Mouse (Mus musculus): Measurements from ENCODE around the gene Fam240a. TPM values are rescaled to one million over a fixed set of nuclear protein-coding genes. Genes with fewer than 3 reads are reported as not detected.

The Fam240a gene
- polyA plus RNA-seq, 1 experiment from 2014 or later = not detected

DNA sequence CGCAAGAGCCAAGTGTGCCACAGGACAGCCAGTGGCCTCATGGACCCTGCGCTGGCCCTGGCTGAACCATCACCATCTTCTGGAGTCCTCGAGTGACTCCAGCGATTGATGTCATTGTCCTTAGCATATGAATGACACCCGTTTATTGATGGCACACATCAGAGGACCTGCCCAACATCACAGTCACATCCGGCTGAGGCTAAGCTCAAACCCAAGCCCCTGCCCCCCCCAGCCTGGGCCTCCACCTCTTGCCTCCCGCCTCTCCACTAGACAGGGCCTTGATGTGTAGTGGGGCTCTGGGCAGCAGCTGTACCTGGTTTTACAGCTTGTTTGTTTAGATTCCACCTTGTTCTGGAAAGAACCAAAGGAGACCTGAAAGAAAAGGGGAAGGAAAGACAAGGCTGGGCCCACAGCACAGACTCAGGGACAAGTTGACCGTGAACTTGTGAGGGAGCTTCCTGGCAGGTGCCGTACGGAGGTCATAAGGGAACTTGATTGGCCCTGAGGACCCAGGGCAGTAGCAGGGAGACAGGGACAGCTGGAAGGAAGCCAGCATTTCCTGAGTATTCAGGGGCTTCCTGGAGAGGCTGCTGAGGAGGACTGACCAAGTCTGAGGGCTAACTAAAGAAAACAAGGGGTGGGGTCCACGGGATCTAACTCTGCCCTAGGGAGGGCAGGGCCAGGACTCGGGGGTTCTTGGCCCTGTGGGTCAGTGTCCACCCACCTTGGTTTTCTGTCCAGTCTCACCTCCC is 25.4 kb downstream of the Fam240a start:
- H3K4me3 ChIP-seq (replicated peaks; ENCODE audit: low read length) = no peak overlapping the region
- 74% methylated on average over 12 of the region's 12 CpGs for WGBS
- H3K27ac ChIP-seq (ENCODE audit: low read length) = no peak overlapping the region
- H3K9me3 ChIP-seq (replicated peaks; ENCODE audit: control insufficient read depth, low read length) = no peaks in the 10 kb centered on the region
- ATAC-seq (ENCODE audit: insufficient read depth, low FRiP score) = no peak
- no peak overlapping the region for H3K9ac ChIP-seq (ENCODE audit: low read length)
- no peaks in the 10 kb centered on the region for H3K27me3 ChIP-seq (ENCODE audit: control insufficient read depth, insufficient read depth, low read length)
- H3K4me1 ChIP-seq (ENCODE audit: control insufficient read depth, insufficient read depth, low read length) = no peaks in the 10 kb centered on the region; the same call in 1 of the 2 replicates
- H3K4me2 ChIP-seq (ENCODE audit: low read depth, low read length) = no peak overlapping the region
- no peaks in the 10 kb centered on the region for H3K36me3 ChIP-seq (ENCODE audit: control insufficient read depth, insufficient read depth, low read length)

- no peak overlapping the region for H3K9ac ChIP-seq (ENCODE audit: low read length)
- H3K27me3 ChIP-seq (ENCODE audit: control insufficient read depth, insufficient read depth, low read length) = no peaks in the 10 kb centered on the region
- H3K9me3 ChIP-seq (replicated peaks; ENCODE audit: control insufficient read depth, low read length) = no peaks in the 10 kb centered on the region
- H3K4me2 ChIP-seq (ENCODE audit: low read depth, low read length) = 0 out of 2 replicates have a peak overlapping the region, but pooled peaks have one; percentile 14
- WGBS = 13% methylated on average over 21 of the region's 21 CpGs
- no peaks in the 10 kb centered on the region; the same call in 1 of the 2 replicates for H3K4me1 ChIP-seq (ENCODE audit: control insufficient read depth, insufficient read depth, low read length)
- no peak overlapping the region for H3K27ac ChIP-seq (ENCODE audit: low read length)
- H3K36me3 ChIP-seq (ENCODE audit: control insufficient read depth, insufficient read depth, low read length) = no peaks in the 10 kb centered on the region
- peak; percentile 38; the same call in 1 of the 2 replicates for ATAC-seq (ENCODE audit: insufficient read depth, low FRiP score)
- no peak overlapping the region for H3K4me3 ChIP-seq (replicated peaks; ENCODE audit: low read length)
Measured at GRCm38 (mm10) chr9:110890026-110890783, 26.5 kb downstream of the Fam240a start.

DNA sequence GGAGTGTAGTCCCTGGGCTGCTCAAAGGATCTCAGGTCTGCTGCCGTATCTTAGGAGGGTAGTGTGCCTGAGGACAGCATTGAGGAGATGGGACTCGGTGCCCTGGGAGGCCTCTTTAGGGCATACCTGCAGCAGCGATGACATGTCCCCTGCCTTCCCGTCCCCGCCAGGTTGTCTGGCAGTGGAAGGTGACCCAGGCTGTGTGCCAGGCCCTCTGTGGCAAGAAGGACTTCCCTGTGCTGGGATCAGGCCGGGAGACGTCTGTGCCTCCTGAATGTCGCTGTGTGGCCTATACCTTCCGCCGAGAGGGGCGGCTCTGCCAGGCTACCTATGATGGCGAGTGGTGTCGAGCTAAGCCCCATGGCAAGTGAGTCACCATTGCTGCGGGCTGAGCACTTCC is 27.7 kb downstream of the Fam240a start:
- no peaks in the 10 kb centered on the region for H3K9me3 ChIP-seq (replicated peaks; ENCODE audit: control insufficient read depth, low read length)
- ATAC-seq (ENCODE audit: insufficient read depth, low FRiP score) = no peak
- H3K27ac ChIP-seq (ENCODE audit: low read length) = no peak overlapping the region
- no peaks in the 10 kb centered on the region for H3K36me3 ChIP-seq (ENCODE audit: control insufficient read depth, insufficient read depth, low read length)
- no peak overlapping the region for H3K4me2 ChIP-seq (ENCODE audit: low read depth, low read length)
- no peak overlapping the region for H3K4me3 ChIP-seq (replicated peaks; ENCODE audit: low read length)
- no peaks in the 10 kb centered on the region for H3K27me3 ChIP-seq (ENCODE audit: control insufficient read depth, insufficient read depth, low read length)
- H3K4me1 ChIP-seq (ENCODE audit: control insufficient read depth, insufficient read depth, low read length) = no peaks in the 10 kb centered on the region; the same call in 1 of the 2 replicates
- no peak overlapping the region for H3K9ac ChIP-seq (ENCODE audit: low read length)
- 86% methylated on average over 14 of the region's 14 CpGs for WGBS

DNA sequence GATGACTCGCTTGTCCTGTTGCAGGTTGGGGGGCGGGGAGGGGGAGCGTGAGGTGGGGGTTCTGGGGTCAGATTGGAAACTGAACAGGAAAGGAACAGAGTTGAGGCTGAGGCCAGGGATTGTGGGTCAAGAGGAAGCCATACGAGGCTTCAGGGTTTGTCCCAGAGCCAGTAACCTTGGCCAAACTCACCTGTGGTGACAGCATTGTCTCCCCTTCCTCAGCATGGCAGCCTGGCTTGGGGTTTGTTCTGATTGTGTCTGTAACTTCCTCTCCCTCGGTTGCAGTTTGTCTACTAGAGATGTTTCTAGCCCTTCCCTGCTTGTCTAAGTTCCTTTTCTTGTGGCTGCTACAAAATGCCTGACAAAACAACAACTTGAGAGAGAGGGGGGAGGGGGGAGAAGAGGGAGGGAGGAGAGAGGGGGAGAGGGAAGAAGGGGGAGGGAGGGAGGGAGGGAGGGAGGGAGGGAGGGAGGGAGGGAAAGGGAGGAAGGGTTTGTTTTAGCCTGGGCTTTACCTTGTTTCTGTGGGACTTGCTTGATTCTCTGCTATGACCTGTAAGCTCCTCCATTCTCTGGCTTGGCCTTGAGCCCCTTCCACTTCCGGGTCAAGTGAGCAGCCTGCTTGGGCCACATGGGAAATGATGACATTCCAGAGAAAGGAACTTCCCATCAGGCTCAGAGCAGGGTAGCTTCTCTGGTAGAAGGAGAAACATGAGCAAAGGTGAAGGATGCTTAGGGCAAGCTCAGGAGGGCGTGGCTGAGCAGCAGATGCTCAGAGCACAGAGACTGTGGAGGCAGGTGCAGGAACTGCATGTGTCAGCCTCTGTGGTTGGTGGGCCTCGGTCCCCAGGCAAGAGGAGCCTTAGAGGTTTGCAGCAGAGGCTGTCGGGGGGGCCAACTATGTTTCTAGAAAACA is 29.0 kb downstream of the Fam240a start:
- no peak overlapping the region for H3K4me2 ChIP-seq (ENCODE audit: low read depth, low read length)
- H3K36me3 ChIP-seq (ENCODE audit: control insufficient read depth, insufficient read depth, low read length) = no peaks in the 10 kb centered on the region
- no peak overlapping the region for H3K4me3 ChIP-seq (replicated peaks; ENCODE audit: low read length)
- no peaks in the 10 kb centered on the region for H3K9me3 ChIP-seq (replicated peaks; ENCODE audit: control insufficient read depth, low read length)
- no peak overlapping the region for H3K9ac ChIP-seq (ENCODE audit: low read length)
- no peak overlapping the region for H3K27ac ChIP-seq (ENCODE audit: low read length)
- H3K27me3 ChIP-seq (ENCODE audit: control insufficient read depth, insufficient read depth, low read length) = no peaks in the 10 kb centered on the region
- no peaks in the 10 kb centered on the region; the same call in 1 of the 2 replicates for H3K4me1 ChIP-seq (ENCODE audit: control insufficient read depth, insufficient read depth, low read length)
- 63% methylated on average over 9 of the region's 9 CpGs for WGBS
- no peak for ATAC-seq (ENCODE audit: insufficient read depth, low FRiP score)

GRCm38 (mm10) chr9:110881953-110882352 is 34.7 kb downstream of the Fam240a start:
- Histone ChIP-seq H3K9me3 (replicated peaks; ENCODE audit: control insufficient read depth, low read length) (no peaks in the 10 kb centered on the region), H3K4me2 (ENCODE audit: low read depth, low read length) (no peak overlapping the region), H3K4me1 (ENCODE audit: control insufficient read depth, insufficient read depth, low read length) (peaks cover 6% of the 10 kb centered on the region), H3K36me3 (ENCODE audit: control insufficient read depth, insufficient read depth, low read length) (no peaks in the 10 kb centered on the region), H3K9ac (ENCODE audit: low read length) (no peak overlapping the region), H3K27me3 (ENCODE audit: control insufficient read depth, insufficient read depth, low read length) (0 out of 2 replicates have a peak, but pooled peaks cover 5% of the 10 kb centered on the region), H3K4me3 (replicated peaks; ENCODE audit: low read length) (no peak overlapping the region), H3K27ac (ENCODE audit: low read length) (no peak overlapping the region)
- no peak for ATAC-seq (ENCODE audit: insufficient read depth, low FRiP score)
- 71% methylated on average over 7 of the region's 7 CpGs for WGBS

GRCm38 (mm10) chr9:110880772-110881171 is 35.9 kb downstream of the Fam240a start:
- peak overlapping the region; percentile 76 for H3K9ac ChIP-seq (ENCODE audit: low read length)
- peak overlapping the region; percentile 69 for H3K4me3 ChIP-seq (replicated peaks; ENCODE audit: low read length)

DNA sequence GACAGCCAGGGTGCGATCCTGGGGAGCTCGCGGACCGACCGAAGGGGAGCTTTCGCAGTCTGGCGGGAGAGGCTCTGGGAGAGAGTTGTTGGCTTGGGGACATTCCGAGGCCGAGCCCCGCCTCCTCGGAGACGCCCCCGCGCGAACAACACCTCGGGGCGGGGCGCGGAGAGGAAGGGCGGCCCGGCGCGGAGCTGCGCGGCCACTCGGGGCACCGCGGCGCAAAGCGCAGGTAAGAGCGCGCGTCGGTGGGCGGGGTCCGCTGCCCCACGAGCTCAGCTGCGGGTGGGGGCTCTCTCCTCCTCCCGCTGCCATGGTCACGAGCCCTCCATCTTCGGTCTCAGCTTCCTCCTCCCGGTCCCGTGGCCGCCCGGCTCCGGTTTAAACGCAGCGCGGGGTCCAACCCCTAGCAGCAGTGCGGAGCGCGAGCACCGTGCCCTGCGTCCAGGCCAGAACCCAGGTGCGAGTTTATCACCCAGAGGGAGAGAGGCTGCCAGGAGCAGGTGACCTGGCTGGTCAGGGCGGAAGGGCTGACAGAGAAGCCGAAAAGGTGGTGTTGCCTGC is 36.6 kb downstream of the Fam240a start, which contains the start of gene Tmie:
Gene Tmie, minus strand, starts transcription at position 116 of the 564 bp plus-strand sequence.
- no peaks in the 10 kb centered on the region for H3K9me3 ChIP-seq (replicated peaks; ENCODE audit: control insufficient read depth, low read length)
- WGBS = under 1% methylated on average over 57 of the region's 57 CpGs
- H3K4me1 ChIP-seq (ENCODE audit: control insufficient read depth, insufficient read depth, low read length) = peaks cover 6% of the 10 kb centered on the region
- 0 out of 2 replicates have a peak, but pooled peaks cover 5% of the 10 kb centered on the region for H3K27me3 ChIP-seq (ENCODE audit: control insufficient read depth, insufficient read depth, low read length)
- peak within 1 kb of the TSS; percentile 69 for H3K4me3 ChIP-seq (replicated peaks; ENCODE audit: low read length)
- peak within 1 kb of the TSS; percentile 86 for H3K27ac ChIP-seq (ENCODE audit: low read length)
- H3K36me3 ChIP-seq (ENCODE audit: control insufficient read depth, insufficient read depth, low read length) = no peaks in the 10 kb centered on the region
- ATAC-seq (ENCODE audit: insufficient read depth, low FRiP score) = peak; percentile 85
- H3K9ac ChIP-seq (ENCODE audit: low read length) = peak within 1 kb of the TSS; percentile 76
- peak within 1 kb of the TSS; percentile 94 for H3K4me2 ChIP-seq (ENCODE audit: low read depth, low read length)

More at GRCm38 (mm10) chr9:110880772-110881171, 35.9 kb downstream of the Fam240a start:
- Histone ChIP-seq H3K36me3 (ENCODE audit: control insufficient read depth, insufficient read depth, low read length) (no peaks in the 10 kb centered on the region), H3K9me3 (replicated peaks; ENCODE audit: control insufficient read depth, low read length) (no peaks in the 10 kb centered on the region), H3K27ac (ENCODE audit: low read length) (peak overlapping the region; percentile 86), H3K27me3 (ENCODE audit: control insufficient read depth, insufficient read depth, low read length) (0 out of 2 replicates have a peak, but pooled peaks cover 5% of the 10 kb centered on the region), H3K4me1 (ENCODE audit: control insufficient read depth, insufficient read depth, low read length) (peaks cover 6% of the 10 kb centered on the region), H3K4me2 (ENCODE audit: low read depth, low read length) (peak overlapping the region; percentile 94)
- WGBS = 54% methylated on average over 4 of the region's 4 CpGs
- peak; percentile 69 for ATAC-seq (ENCODE audit: insufficient read depth, low FRiP score)

DNA sequence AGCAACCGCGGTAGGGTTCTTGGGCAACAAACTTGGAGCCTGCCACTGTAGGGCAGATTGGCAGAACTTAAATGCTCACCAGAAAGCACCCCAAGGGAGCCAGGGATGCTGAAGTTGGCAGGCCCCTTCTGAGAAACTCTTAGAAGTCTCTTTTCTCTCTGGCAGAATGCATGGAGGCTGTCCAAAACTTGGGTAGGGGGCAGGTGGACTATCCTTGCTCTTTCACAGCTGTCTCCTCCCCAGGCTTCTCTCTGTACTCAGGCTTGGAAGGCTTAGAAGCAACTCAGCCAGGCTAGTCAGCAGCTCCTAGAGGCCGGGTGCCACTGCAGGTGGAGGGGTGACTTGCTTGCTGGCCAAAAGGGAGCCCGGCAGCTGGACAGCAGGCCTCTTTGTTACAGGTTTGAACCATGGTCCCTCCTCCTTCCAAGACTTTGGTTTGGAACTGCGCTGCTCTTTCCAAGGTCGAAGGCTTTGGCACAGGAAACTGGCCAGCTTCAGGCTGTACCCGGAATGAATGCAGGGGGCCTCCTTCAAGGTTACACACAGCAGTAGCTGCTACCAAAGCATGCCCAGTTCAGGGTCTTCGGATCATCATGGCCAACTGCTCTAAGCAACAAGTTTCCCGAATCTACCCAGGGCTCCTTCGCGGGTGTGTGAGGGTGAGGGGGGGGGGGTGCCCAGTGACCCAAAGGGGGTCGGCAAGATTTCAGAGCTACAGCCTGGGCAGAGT is 37.3 kb downstream of the Fam240a start, which contains the start of gene Als2cl:
Gene Als2cl, plus strand, starts transcription at position 680 of the 730 bp plus-strand sequence.
- H3K36me3 ChIP-seq (ENCODE audit: control insufficient read depth, insufficient read depth, low read length) = no peaks in the 10 kb centered on the region
- no peaks in the 10 kb centered on the region for H3K9me3 ChIP-seq (replicated peaks; ENCODE audit: control insufficient read depth, low read length)
- H3K27ac ChIP-seq (ENCODE audit: low read length) = peak within 1 kb of the TSS; percentile 86
- peak within 1 kb of the TSS; percentile 76 for H3K9ac ChIP-seq (ENCODE audit: low read length)
- peak within 1 kb of the TSS; percentile 69 for H3K4me3 ChIP-seq (replicated peaks; ENCODE audit: low read length)
- peak; percentile 22; the same call in 1 of the 2 replicates for ATAC-seq (ENCODE audit: insufficient read depth, low FRiP score)
- WGBS = 20% methylated on average over 12 of the region's 12 CpGs
- H3K4me2 ChIP-seq (ENCODE audit: low read depth, low read length) = peak within 1 kb of the TSS; percentile 94
- H3K27me3 ChIP-seq (ENCODE audit: control insufficient read depth, insufficient read depth, low read length) = peaks cover 6% of the 10 kb centered on the region
- H3K4me1 ChIP-seq (ENCODE audit: control insufficient read depth, insufficient read depth, low read length) = peaks cover 10% of the 10 kb centered on the region
